Mouse (Mus musculus): ENCODE data around the gene Orc6. TPM values are rescaled to one million over a fixed set of nuclear protein-coding genes. Genes with fewer than 3 reads are reported as not detected.

Gene Orc6
- 1 to 10 TPM; 5.8 to 6.8 TPM for total RNA-seq (2021)
- long read RNA-seq, experiment 1, partial matches to known transcripts = 0 of 2 reads
- long read RNA-seq, experiment 1, other reads (novel, unspliced or antisense) = 1 of 2 reads
- long read RNA-seq, experiment 2, partial matches to known transcripts = 0 of 5 reads
- long read RNA-seq, experiment 2, other reads (novel, unspliced or antisense) = 1 of 5 reads

DNA sequence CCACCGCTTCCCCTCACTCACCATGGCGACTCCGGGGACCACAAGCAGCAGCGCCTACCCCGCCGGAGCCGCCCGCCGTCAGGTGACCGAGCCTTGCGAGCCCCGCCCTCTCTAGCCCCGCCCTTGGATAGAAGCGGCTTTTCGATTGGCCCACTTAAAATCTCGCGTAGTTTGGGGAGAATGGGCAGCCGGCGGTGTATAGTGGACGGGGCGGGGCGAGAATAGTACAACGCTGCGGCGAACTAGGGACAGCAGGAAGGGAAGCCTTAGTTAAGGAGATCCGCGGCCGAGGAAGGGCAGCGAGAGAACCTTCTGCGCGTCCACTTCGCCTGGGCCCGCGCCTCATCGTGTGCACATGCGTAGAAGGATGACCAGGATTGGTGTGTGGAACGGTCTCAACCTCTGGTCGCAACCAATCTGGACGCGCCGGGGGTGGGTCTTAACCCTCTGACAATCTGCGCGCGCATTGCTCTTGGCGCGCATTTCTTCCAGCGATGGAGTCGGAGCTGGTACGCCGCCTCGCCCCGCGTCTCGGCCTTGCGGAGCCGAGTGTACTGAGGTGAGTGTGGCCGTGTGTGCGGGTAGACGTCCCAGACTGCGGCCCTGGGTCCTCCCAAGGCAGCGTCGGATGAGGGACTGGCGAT lies at the start of gene Orc6, which contains the start of gene Vps35:
Gene Orc6 (plus strand): TSS at position 199 of the 644 bp plus-strand sequence.
Gene Vps35 (minus strand): TSS at position 369 of the 644 bp plus-strand sequence.
- peak; percentile 96 to 98 for DNase-seq

DNA sequence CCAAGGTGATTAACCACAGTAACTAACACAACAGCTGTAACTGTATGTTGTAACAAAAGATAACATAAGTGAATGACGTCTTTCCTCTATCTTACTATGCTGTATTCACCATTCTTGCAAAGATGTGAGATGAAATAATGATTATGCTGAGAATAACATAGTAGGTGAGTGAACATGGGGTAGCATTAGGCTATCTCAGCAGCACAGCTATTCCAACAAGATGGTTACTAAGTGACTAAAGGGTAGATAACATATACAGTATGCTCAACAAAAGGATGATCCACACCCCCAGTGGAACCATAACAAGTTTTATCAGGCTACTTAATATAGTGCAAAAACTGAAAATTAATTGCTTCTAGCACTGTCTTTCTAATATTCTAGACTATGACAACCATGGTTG lies 12.6 kb upstream of the Orc6 start:
- DNase-seq = no peak

DNA sequence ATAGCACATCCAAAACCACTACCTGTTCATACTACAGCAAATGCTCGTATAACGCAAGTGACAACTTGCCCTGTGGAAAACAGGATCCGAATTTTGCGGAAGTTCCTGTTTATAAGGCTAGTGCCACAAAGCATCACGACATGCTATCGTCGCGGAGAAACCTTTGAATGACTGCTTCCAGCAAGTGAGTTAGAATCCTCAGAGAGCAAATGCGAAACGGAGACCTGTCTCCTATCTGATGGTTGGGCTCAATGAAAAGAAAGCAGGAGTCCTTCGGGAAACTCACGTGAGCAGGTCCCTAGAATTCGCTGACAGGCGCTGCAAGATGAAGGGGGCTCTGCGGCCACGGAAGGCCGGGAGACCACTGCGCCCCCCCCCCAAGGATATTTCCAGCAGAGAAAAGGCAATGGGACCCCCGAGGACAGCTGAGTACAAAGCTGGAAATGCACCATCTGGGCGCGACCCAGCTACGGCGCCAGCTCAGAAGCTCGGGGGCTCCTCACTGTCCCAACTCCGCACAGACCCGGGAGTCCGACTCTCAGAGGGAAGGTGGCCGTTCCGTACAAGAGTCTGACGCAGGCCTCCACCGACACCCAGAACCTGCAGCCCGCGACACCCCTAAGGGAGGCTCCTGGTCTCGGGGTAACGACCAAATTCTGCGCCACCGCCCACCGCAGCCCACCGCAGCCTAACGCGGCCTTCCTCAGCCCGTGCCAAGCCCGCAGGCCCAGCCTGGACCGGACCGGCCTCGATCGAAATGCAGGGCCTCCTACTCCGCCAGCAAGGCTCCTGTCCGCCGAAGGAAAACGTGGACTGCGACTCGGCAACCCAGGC lies 615 bp upstream of the Orc6 start:
- DNase-seq = peak; percentile 8 to 20

DNA sequence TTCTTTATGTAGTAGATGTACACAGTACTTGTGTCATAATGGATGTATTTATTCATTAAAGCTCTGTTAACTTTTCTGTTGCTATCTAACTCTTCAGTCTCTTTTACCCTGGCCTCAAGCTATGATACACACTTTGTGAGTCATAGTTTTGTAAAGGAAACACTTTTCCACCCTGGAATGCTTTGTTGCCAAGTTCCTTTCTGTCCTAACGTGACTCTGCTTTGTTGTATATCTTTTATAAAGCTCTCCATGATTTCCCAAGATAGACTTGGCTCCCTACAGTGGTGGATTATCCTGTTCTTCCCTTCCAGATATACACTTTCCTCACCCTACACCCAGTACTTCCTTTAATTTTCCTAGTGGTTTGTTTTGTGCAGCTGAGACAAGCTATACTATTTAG lies 2.5 kb downstream of the Orc6 start:
- DNase-seq = no peak

DNA sequence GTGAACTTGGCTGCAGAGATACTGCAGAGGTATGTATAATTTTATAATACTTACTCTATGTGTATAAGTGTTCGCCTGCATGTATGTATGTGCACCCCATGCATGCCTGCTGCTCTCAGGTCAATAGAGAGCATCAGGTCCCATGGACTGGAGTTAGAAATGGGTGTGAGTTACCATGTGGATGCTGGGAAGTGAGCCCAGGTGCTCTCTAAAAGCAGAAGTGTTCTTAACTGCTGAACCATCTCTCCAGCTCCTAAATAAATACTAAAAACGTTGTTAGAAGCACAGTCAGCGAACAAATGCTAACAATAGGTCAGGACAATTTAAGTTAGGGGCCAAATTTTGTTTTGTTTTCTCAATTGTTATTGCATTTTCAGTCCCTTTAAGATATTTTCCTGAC lies 3.5 kb downstream of the Orc6 start:
- DNase-seq = no peak

DNA sequence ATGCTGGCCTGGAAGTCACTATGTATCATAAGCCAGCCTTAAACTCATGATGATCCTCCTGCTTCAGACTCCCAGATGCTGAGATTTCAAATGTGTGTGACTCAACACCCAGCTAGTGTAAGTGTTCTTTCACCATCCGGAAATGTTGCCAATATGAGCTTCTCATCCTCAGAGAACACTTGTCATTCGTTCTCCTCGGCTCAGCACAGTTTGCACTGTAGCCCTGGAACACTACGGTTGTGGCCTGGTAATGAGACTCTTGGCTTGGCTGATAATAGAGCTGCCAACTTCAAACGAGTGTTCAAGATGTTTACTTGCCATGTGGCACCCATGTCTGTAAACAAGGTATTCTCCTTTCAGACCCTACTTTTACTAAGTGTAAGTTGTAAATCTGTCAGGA lies 4.1 kb downstream of the Orc6 start:
- DNase-seq = no peak

DNA sequence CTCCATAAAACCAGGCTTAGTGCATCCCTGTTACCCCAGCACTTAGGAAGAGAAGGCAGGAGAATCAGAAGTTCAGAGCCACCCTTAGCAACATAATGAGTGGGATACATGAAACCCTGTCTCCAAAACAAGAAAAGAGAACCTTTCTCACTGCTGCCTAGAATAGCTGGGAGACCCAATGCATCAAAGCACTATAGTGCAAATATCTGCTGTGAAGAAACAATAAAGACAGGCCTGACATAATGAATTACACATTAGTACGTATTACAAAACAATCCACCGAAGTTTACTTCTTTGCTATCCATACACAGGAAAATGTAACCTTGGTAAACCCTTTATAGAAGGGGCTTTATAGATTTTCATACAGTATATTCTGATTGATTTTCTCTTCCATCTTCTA lies 9.1 kb downstream of the Orc6 start:
- DNase-seq = no peak

DNA sequence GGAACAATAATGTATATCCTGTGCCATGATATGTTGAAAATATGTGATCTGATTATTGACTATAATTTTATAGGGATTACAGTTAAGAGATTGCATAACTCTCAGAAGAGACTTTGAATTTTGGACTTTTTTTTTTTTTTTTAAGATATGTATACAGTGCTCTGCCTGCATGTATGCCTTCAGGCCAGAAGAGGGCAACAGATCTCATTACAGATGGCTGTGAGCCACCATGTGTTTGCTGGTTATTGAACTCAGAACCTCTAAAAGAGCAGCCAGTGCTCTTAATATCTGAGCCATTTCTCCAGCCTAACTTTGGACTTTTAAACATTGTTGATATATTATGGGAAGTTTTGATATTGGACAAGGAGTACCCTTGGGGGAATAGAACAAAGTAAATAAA lies 12.3 kb downstream of the Orc6 start:
- peak in 1 of 2 experiments; percentile 13 for DNase-seq

DNA sequence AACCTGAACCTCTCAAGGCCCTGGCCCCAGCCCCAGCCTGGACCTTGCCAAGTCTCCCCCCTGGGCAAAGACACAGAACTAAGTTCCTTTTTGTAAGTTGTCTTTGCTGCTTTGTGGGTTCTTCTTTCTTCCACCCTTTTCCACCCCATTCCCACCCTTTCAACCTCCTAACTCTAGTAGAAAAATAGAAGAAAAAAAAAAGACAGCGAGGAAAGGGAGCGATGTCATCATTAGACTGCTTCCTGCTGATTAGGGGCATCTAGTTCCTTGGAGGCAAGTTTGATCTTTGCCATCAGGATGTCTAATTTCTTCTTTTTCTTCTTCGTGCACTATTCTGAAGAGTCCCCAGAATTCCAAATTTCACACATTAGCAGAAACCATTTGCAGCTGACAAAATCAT lies 13.6 kb downstream of the Orc6 start:
- DNase-seq = no peak

DNA sequence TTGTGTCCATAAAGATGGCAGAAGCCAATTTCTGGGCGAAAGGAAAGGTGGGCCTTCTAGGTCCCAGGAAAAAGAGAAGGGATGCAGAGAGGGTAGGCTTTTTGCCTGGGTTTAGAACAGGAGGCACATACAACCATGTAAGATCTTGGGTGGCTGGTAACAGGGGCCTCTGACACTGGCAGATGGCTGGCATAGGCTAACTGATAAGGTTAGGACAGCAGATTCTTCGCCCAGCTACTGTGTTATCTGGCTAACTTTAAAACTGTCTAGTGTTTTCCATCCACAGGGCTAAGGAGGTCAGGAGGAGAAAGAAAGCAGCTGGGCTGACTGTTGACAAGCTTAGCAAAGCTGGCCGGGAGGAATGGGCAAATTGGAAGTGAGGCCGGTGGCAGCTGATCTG lies 19.1 kb downstream of the Orc6 start:
- peak; percentile 25 to 26 for DNase-seq

DNA sequence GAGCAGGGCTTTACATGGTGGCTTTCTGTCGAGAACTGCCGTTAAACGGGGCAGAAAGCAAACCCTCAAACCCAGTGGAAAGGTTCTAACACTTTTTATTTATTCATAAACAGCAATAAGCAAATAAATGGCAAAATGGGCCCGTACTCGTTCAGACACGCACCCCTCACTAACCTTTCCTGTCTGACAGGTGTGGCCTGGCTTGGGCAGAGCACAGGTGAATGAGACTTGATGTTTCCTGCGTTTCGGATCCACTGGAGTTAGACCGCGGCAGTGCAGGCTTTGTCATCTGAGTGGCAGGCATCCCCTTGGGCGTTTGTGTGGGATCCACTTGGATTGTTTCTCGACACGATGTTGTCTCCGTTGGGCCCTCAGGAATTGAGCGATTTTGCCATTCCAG lies 22.5 kb downstream of the Orc6 start:
- no peak for DNase-seq

DNA sequence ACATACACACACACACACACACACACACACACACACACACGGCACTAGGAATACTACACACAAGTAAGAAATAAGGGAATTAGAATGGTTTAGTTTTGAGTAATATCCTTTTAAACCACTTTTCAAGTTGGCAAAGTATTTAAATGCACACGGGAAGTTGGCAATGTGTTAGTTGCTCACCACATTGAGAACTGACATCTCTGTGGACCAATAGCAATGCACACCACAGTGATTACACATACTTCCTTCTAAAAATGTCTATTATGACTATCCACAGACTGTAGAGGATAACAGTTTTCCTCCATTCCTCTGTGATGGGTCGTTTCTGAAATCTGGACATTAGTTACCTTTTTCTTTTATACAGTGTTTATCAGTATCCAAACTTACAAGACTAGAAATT lies 23.7 kb downstream of the Orc6 start:
- DNase-seq = no peak

DNA sequence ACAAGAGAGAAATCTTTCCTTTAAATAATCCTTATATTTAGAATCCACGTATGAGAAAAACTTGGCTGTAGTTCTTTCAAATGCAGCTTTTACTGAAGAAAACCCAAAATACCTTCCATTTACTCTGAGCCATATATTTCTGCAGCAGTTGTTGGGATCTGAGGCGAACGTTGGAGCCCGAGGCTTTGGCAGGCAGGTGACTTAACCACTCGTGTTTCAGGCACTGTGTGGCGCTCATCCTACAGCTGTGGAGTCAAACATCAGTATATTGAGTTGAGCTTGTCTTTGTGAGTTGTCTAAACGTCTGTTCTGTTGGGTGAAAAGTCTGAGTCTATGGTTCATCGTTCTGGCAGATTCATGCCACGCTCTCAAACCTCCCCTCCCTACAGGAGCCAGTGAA lies 27.6 kb downstream of the Orc6 start:
- DNase-seq = no peak

DNA sequence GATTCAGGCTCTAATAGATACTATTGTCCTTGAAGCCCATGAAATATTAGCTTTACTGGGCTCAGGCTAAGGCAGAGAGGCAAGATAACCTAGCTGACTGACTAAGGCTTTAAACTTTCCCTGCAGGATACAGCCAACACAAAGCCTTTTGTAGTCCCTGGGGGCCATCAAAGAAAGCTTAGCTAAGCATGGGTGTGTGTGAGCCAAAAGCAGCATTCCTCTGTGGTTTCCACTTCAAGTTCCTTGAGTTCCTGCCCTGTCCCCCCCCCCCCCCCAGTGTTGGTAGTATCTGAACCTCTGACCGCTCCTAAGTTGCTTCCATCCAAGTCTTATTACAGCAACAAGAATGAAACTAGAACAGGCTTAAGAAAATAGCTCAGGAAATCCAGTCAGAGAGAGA lies 30.1 kb downstream of the Orc6 start:
- peak; percentile 29 to 46 for DNase-seq

DNA sequence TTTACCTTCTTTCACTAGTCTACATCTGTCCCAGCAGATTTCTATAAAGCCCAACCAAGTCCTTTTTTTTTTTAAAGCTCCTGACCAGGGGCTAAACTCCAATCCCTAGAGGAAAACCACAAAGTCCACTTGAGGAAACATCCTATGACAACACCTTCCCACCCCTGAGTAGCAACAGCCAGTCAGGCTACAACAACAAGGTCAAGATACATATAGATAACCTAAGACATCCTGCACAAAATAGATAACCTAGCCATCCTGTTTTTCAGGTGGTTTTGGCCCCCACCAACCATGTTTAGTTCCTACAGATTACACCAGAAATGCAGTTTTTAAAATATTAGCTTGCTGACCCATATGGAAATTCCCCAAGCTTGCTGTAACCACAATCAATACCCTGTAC lies 35.7 kb downstream of the Orc6 start:
- DNase-seq = no peak

DNA sequence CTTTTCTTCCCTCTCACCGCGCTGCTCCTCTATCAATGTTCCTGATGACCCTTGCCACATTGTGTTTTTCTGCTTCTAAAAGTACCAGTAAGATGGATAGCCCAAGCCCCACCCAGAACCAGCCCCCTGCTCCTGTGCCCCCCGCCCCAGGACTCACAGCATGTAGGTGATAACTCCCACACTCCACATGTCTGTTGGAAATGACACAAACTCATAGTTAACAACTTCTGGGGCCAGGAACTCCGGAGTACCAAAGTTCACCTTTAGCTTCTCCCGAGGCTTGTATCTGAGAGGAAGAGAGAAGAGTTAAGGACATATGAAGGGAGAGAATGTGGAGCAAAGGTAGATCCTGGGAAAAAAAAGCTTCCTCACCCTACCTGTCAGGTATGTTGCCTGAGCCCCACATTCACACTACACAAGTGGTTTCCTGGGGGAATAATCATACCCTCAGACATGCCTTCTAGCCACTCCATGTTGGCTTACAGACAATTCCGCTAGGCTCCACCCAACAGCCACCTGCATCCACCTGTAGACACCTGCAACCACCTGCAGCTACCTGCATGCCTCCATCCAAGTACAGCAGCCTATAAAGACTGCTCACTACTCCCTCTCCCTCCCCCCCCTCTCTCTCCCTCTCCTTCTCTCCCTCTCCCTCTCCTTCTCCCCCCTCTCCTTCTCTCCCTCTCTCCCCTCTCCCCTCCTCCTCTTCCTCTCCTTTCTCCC lies 36.9 kb downstream of the Orc6 start:
- no peak for DNase-seq

DNA sequence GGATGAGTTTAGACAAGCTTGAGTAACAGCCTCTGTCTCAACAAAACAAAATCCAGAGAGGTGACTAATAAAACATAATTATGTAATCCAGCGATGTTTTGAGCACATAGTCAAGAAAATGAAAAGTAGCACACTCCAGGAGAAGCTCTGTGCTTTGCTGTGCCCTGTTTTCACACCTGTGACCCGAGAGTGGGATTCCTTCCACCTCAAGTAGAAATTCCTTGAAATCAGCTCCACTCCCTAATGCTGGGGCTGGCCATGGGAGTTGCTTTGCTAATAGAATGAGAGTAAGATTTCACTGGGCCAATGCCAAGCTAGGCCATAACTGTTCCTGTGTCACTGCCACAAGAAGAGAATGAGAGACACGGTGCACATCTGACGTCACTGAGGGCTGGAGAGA lies 38.2 kb downstream of the Orc6 start:
- no peak for DNase-seq

DNA sequence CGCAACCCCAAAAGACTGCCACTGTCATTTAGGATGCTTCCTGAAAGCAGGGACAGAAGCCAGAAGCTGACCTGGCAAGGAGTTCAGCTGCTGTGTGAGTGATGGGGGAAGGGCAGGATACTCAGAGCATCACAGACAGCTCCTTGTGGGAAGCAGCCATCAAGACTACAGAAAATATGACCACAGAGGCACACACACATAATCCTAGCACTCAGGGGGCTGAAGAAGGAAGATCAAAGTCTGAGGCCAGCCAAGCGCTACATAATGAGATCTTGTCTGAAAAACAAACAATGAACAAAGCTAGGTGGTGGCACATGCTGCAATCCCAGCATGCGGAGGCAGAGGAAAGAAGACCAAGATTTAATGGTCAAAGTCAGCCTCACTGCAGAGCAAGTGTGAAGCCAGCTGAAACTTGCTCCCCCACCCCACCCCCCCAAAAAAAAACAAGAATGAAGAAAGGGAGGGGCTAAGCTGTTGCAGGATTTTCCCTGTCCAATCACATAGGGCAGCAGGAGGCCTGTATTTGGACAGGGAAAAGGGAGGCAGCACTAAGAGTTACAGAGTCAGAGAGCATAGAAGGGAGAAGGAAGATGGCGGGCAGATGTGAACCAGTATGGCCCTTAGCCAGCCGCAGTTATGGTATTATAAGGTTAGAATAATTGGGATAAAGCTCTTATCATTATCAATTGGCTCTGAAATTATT lies 40.6 kb downstream of the Orc6 start:
- DNase-seq = no peak

DNA sequence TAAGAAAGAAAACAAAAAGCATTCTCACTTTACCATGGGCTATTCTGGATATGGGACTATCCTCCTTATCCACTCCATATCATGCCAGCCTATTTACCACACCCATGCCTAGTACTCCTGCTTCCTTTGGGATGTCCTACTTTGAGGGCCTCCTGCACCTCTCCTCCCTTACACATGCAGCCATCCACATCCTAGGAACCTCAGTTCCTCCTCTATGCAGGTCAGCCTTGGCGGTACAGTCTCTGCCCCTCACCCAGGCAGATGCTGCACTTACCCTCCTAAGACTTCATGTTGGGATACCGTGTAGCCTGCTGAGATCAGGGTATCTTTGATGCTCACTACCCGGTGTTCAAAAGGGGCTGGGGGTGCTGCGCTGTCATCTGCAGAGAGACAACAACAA lies 53.9 kb downstream of the Orc6 start:
- DNase-seq = no peak

All from heart, adult 18-20 months (tissue).